Mouse (Mus musculus): ENCODE data around the gene Mptx2.

DNA sequence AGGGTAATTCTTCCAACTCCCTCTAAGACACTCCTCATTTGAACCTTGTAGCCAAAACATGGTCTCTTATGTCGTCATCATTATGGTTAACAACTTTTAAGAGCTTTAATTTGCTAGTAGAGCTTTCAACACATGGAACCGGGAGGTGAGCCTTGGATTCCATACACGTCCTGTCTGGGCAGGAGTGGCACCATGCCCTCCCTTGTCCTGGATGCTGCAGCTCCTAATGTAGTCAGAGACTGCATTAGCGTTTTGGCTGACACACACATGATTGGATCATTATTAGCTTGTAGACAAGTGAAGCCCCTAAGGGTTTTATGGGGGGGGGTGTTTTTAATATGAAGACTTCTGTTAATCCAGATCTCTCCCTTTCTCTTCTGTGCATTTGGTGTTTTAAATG, 47.4 kb upstream of the Mptx2 start:
- TF ChIP-seq CTCF (IDR thresholded peaks at IDR 0.05; ENCODE audit: control insufficient read depth, insufficient read depth, insufficient read length) (no peak), MYOD1 (IDR thresholded peaks at IDR 0.05; ENCODE audit: control insufficient read depth, insufficient read length, low read depth) (no peak), USF1 (IDR thresholded peaks at IDR 0.05; ENCODE audit: low read depth) (no peak), MAX (IDR thresholded peaks at IDR 0.05) (no peak), MYOG (IDR thresholded peaks at IDR 0.05; ENCODE audit: control insufficient read depth, extremely low read depth, insufficient read length) (no peak), CEBPB (IDR thresholded peaks at IDR 0.05; ENCODE audit: low read depth) (no peak)

All from C2C12 (cell line).